Mouse (Mus musculus) hindbrain, embryonic 13.5 days (tissue): Measurements from ENCODE around the gene Kalrn. TPM values are rescaled to one million over a fixed set of nuclear protein-coding genes. Genes with fewer than 3 reads are reported as not detected.

Source experiments
- ATAC-seq: fragments of 200-750 bp; cut with Nextera tagmentation; 2 replicates; pipeline ENCODE4 v1.8.0; 2017; ENCODE audit warnings: moderate TSS enrichment; ENCODE audit not compliant: low FRiP score
- H3K27ac ChIP-seq: fragments of 300-500 bp; sonication (generic); 2 replicates; pipeline ENCODE4 v1.5.1; 2015; ENCODE audit warnings: inconsistent platforms, mild to moderate bottlenecking, moderate library complexity
- H3K27me3 ChIP-seq: fragments of 300-500 bp; sonication (generic); 2 replicates; pipeline ENCODE4 v1.6.1; 2015; ENCODE audit warnings: mild to moderate bottlenecking, inconsistent platforms
- H3K36me3 ChIP-seq: fragments of 300-500 bp; sonication (generic); 2 replicates; pipeline ENCODE4 v1.6.1; 2015; ENCODE audit warnings: mild to moderate bottlenecking, inconsistent platforms
- H3K4me1 ChIP-seq: fragments of 300-500 bp; sonication (generic); replicated peaks from 2 replicates; pipeline ENCODE4 v1.6.1; 2015; ENCODE audit warnings: inconsistent platforms
- H3K4me2 ChIP-seq: fragments of 300-500 bp; sonication (generic); 2 replicates; pipeline ENCODE4 v1.6.1; 2015; ENCODE audit warnings: inconsistent platforms, mild to moderate bottlenecking, moderate library complexity
- H3K4me3 ChIP-seq: fragments of 300-500 bp; sonication (generic); 2 replicates; pipeline ENCODE4 v1.5.1; 2015; ENCODE audit warnings: mild to moderate bottlenecking, inconsistent platforms
- H3K9ac ChIP-seq: fragments of 300-500 bp; sonication (generic); 2 replicates; pipeline ENCODE4 v1.6.1; 2015; ENCODE audit warnings: mild to moderate bottlenecking, inconsistent platforms
- H3K9me3 ChIP-seq: fragments of 300-500 bp; sonication (generic); 2 replicates; pipeline ENCODE4 v1.6.1; 2016; ENCODE audit warnings: inconsistent platforms
- WGBS: fragments of 180-500 bp; shearing (Covaris S2); methylation state at CpG from one replicate; pipeline ENCODE4 v1.1.7; 2015; 5-methylcytosine and 5-hydroxymethylcytosine counted together
- polyA plus RNA-seq: library from polyadenylated mRNA; unstranded; fragments of >200 nt; fragmentation: Nextera tagmentation; extraction: Ambion mirVana; gene quantifications from 2 replicates; pipeline ENCODE4 v1.2.1, GENCODE M21; 2015

Gene Kalrn
- polyA plus RNA-seq, 1 experiment from 2014 or later = 31.5 TPM

DNA sequence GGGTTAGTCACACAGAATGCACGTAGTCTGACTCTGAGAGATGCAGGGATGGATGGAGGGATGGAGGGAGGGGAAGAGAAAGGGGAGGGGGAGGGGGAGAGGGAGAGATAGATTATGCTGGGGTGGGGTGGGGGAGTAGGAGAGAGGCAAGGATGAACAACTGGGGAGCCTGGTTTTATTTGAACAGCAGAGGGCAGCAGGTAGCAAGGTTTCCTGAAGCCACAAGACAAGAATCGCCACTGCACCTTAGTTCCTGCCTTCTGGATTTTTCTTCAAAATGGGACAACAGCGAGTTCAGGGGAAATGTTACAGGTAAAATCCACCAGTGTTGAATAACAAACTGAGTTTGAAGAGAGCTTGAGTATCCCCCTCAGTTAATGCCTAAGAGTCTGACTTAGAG, 573.9 kb downstream of the Kalrn start:
- Histone ChIP-seq H3K36me3 (no peaks in the 10 kb centered on the region), H3K27me3 (no peaks in the 10 kb centered on the region), H3K4me2 (no peak overlapping the region), H3K4me3 (no peak overlapping the region), H3K4me1 (peaks cover 14% of the 10 kb centered on the region), H3K9ac (no peak overlapping the region), H3K27ac (no peak overlapping the region), H3K9me3 (no peaks in the 10 kb centered on the region)
- no peak for ATAC-seq
- 36% methylated on average over 3 of the region's 3 CpGs for WGBS

DNA sequence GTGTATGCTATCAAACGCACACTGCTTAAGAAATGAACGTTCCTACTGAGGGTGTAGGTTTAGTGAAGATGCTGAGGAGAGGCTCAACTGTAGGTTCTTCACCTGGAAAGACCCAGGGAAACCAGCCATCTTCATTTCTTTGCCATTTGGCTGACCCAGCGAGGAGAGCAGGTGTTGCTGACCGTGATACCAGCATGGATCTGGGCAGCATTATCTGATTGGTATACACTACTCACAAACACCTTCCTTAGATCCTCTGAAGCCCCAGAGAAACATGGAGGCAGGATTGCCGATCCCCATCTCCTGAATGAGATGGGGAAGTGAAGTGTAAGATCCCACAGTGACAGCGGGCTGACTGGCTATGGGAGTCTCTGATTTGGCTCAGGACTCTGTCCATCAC, 575.3 kb downstream of the Kalrn start:
- Histone ChIP-seq H3K4me3 (no peak overlapping the region), H3K27me3 (no peaks in the 10 kb centered on the region), H3K36me3 (no peaks in the 10 kb centered on the region), H3K9me3 (no peaks in the 10 kb centered on the region), H3K9ac (no peak overlapping the region), H3K27ac (no peak overlapping the region), H3K4me1 (peaks cover 4% of the 10 kb centered on the region), H3K4me2 (no peak overlapping the region)
- 86% methylated on average over 6 of the region's 6 CpGs for WGBS
- no peak for ATAC-seq

DNA sequence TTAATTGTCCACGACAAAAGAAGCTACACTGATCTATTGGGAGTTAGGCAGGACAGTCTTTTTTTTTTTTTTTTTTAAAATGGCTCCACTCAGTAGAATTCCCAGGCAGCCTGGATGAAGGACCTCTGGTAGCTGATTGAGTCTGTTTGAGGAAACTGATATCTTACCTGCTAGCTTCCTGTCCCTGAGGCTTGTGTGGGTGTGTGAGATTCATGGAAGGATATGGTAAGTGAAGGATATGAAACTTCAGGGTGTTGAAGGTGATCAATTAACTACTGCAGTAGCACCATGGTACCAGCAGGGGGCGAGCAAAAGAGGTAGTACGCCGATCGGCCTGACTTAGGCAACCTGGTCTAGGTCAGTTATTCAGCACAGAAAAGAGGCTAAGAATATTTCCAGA, 577.3 kb downstream of the Kalrn start:
- Histone ChIP-seq H3K9me3 (no peaks in the 10 kb centered on the region), H3K4me3 (no peak overlapping the region), H3K9ac (no peak overlapping the region), H3K4me1 (peaks cover 9% of the 10 kb centered on the region), H3K36me3 (no peaks in the 10 kb centered on the region), H3K27me3 (no peaks in the 10 kb centered on the region), H3K27ac (no peak overlapping the region), H3K4me2 (no peak overlapping the region)
- no peak for ATAC-seq
- 9% methylated on average over 5 of the region's 5 CpGs for WGBS

DNA sequence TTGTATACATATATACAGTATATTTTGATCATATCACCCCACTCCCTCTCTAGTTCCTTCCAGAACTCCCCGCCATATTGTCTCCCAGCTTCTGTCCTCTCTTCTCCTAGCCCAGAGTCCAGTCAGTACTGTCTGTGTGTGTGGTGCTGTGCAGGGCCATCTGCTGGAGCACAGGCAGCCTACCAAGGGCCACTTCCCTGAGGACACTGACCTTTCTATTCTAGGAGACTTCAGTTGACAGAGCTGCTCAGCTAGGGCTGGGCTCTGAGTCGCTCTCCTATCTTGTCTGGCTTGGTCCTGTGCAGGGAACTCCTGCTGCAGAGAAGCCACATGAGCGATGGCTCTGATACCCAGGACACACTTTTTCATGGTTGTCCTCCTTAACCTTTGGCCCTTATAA, 577.8 kb downstream of the Kalrn start:
- H3K9ac ChIP-seq = no peak overlapping the region
- no peaks in the 10 kb centered on the region; the same call in 1 of the 2 replicates for H3K36me3 ChIP-seq
- H3K27me3 ChIP-seq = no peaks in the 10 kb centered on the region
- no peak overlapping the region for H3K4me2 ChIP-seq
- H3K27ac ChIP-seq = no peak overlapping the region
- no peaks in the 10 kb centered on the region for H3K9me3 ChIP-seq
- no peak for ATAC-seq
- 84% methylated on average over 3 of the region's 3 CpGs for WGBS
- H3K4me3 ChIP-seq = no peak overlapping the region
- peaks cover 9% of the 10 kb centered on the region for H3K4me1 ChIP-seq

DNA sequence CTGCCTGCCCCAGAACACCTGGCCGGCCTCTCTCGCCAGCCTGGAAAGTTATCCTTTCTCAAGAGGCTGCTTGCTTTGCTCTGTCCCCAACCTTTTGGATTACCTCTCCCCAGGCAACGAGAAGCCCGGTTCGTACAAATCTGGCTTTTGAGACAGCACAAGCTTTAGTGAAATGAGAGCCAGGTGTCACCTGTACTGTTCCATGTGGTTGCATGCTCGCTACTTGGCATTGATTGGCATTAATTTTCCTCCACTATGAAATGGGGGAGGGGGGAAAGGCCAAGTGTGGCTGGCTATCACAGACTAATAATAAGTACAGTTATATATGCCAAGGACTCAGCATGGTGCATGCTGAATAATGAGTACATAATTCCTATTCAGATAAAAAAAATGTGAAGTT, 579.0 kb downstream of the Kalrn start:
- no peak overlapping the region for H3K9ac ChIP-seq
- 85% methylated on average over 6 of the region's 6 CpGs for WGBS
- no peak overlapping the region for H3K4me3 ChIP-seq
- H3K9me3 ChIP-seq = no peaks in the 10 kb centered on the region
- no peaks in the 10 kb centered on the region for H3K27me3 ChIP-seq
- H3K4me2 ChIP-seq = no peak overlapping the region
- H3K4me1 ChIP-seq = peaks cover 5% of the 10 kb centered on the region; the same call in 1 of the 2 replicates
- H3K27ac ChIP-seq = no peak overlapping the region
- peaks cover under 1% of the 10 kb centered on the region; the same call in 1 of the 2 replicates for H3K36me3 ChIP-seq
- ATAC-seq = no peak

DNA sequence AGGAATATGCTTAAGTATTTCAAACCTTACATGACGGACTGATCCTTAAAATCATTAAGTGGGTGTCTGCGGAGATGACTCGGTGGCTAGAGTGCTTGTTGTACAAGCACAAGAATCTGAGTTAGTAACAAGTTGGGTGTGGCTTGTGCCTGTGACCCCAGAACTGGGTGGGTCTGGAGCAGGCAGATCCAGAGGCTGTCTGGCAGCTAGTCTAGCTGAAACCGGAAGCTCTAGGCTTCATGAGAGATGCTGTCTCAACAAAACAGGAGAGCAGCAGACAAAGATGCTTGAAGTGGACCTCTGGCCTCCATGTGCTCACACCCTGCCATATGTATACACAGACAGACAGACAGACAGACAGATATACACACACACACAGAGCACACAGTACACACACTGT, 582.6 kb downstream of the Kalrn start:
- H3K4me1 ChIP-seq = peaks cover 5% of the 10 kb centered on the region; the same call in 1 of the 2 replicates
- H3K9ac ChIP-seq = no peak overlapping the region
- 89% methylated on average over 4 of the region's 4 CpGs for WGBS
- H3K27me3 ChIP-seq = no peaks in the 10 kb centered on the region
- ATAC-seq = no peak
- H3K9me3 ChIP-seq = no peaks in the 10 kb centered on the region
- no peak overlapping the region for H3K4me2 ChIP-seq
- H3K4me3 ChIP-seq = no peak overlapping the region
- peaks cover 34% of the 10 kb centered on the region for H3K36me3 ChIP-seq
- H3K27ac ChIP-seq = no peak overlapping the region

- no peaks in the 10 kb centered on the region for H3K9me3 ChIP-seq
- ATAC-seq = no peak
- H3K9ac ChIP-seq = no peak overlapping the region
- 97% methylated on average over 1 of the region's 1 CpGs for WGBS
- peaks cover 5% of the 10 kb centered on the region; the same call in 1 of the 2 replicates for H3K4me1 ChIP-seq
- H3K4me2 ChIP-seq = no peak overlapping the region
- no peak overlapping the region for H3K27ac ChIP-seq
- H3K36me3 ChIP-seq = peaks cover 40% of the 10 kb centered on the region
- H3K4me3 ChIP-seq = no peak overlapping the region
- H3K27me3 ChIP-seq = no peaks in the 10 kb centered on the region
These were observed 584.2 kb downstream of the Kalrn start for GRCm38 (mm10) chr16:33989106-33989505.

DNA sequence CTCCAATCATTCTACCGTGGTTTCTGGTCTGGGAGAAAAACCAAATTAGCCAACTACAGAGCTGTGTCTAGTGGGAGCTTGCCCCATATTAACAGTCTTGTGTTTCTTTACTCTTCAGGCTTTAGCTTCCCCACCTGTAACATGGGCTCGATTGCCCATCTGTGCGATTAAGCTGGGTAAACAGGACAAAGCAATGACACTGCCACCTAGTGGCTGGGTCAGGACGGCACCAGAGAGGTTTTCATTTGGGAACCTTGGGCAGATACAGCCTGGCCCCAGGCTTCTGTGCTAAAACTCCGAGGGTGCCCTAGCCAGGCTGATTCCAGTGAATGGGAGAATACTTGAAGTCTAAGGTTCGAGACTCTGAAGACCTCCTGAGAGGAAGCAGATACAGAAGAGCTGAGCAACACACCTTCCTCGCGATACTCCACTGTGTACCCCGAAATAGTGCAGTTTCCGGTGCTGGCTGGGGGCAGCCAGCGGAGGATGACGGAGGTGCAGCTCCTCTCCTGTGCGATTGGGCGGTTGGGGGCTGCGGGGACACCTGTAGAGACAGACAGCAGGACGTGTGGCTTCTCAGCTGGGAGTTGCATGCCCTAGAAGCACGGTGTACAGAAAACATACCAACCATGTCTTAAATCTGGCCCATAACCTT, 584.8 kb downstream of the Kalrn start:
- no peaks in the 10 kb centered on the region for H3K27me3 ChIP-seq
- 62% methylated on average over 17 of the region's 17 CpGs for WGBS
- no peak overlapping the region for H3K9ac ChIP-seq
- no peaks in the 10 kb centered on the region for H3K9me3 ChIP-seq
- ATAC-seq = no peak
- H3K36me3 ChIP-seq = peaks cover 44% of the 10 kb centered on the region
- peaks cover 5% of the 10 kb centered on the region; the same call in 1 of the 2 replicates for H3K4me1 ChIP-seq
- no peak overlapping the region for H3K4me3 ChIP-seq
- no peak overlapping the region for H3K4me2 ChIP-seq
- no peak overlapping the region for H3K27ac ChIP-seq

GRCm38 (mm10) chr16:33986993-33987392, 586.3 kb downstream of the Kalrn start:
- Histone ChIP-seq H3K27ac (no peak overlapping the region), H3K27me3 (no peaks in the 10 kb centered on the region), H3K9ac (no peak overlapping the region), H3K4me3 (no peak overlapping the region), H3K4me1 (no peaks in the 10 kb centered on the region), H3K36me3 (peaks cover 50% of the 10 kb centered on the region), H3K4me2 (no peak overlapping the region), H3K9me3 (no peaks in the 10 kb centered on the region)
- no peak for ATAC-seq
- 88% methylated on average over 7 of the region's 7 CpGs for WGBS

GRCm38 (mm10) chr16:33985372-33985771, 588.0 kb downstream of the Kalrn start:
- Histone ChIP-seq H3K9ac (no peak overlapping the region), H3K4me1 (no peaks in the 10 kb centered on the region), H3K27me3 (no peaks in the 10 kb centered on the region), H3K4me2 (no peak overlapping the region), H3K27ac (no peak overlapping the region), H3K9me3 (no peaks in the 10 kb centered on the region), H3K4me3 (no peak overlapping the region), H3K36me3 (peaks cover 55% of the 10 kb centered on the region)
- WGBS = 95% methylated on average over 6 of the region's 6 CpGs
- ATAC-seq = no peak

DNA sequence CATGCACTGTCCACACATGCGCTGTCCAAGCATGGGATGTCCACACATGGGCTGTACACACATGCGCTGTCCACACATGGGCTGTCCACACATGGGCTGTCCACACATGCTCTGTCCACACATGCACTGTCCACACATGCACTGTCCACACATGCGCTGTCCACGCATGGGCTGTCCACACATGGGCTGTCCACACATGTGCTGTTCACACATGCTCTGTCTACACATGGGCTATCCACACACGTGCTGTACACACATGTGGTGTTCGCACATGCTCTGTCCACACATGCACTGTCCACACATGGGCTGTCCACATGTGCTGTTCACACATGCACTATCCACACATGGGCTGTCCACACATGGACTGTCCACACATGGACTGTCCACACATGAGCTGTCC, 589.6 kb downstream of the Kalrn start:
- Histone ChIP-seq H3K4me1 (no peaks in the 10 kb centered on the region), H3K9me3 (no peaks in the 10 kb centered on the region), H3K27ac (no peak overlapping the region), H3K27me3 (no peaks in the 10 kb centered on the region), H3K4me3 (no peak overlapping the region), H3K4me2 (no peak overlapping the region), H3K36me3 (peaks cover 62% of the 10 kb centered on the region), H3K9ac (no peak overlapping the region)
- no peak for ATAC-seq
- WGBS = 98% methylated on average over 6 of the region's 6 CpGs

DNA sequence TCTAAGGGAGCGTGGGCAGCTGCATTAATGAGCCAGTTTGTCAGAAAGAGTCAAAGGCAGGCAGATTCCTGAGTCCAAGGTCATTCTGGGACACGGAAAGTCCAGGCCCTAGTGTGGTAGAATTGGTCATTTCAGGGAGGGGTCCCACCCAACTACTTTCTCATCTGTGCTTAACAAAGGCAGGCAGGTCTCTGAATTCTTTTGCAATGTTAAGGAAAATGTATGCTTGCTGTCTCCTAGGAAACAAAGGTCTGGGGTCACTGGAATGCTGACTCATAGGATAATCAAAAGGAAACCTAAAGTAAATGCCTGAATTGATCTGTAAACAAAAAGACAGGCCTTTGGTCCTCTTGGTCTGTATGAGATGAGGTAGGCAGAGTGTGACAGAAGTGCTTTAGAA, 593.5 kb downstream of the Kalrn start:
- Histone ChIP-seq H3K4me1 (no peaks in the 10 kb centered on the region), H3K9ac (no peak overlapping the region), H3K9me3 (no peaks in the 10 kb centered on the region), H3K27me3 (no peaks in the 10 kb centered on the region), H3K27ac (no peak overlapping the region), H3K4me3 (no peak overlapping the region), H3K4me2 (no peak overlapping the region), H3K36me3 (peaks cover 66% of the 10 kb centered on the region)
- 37% methylated on average over 2 of the region's 2 CpGs for WGBS
- no peak for ATAC-seq

DNA sequence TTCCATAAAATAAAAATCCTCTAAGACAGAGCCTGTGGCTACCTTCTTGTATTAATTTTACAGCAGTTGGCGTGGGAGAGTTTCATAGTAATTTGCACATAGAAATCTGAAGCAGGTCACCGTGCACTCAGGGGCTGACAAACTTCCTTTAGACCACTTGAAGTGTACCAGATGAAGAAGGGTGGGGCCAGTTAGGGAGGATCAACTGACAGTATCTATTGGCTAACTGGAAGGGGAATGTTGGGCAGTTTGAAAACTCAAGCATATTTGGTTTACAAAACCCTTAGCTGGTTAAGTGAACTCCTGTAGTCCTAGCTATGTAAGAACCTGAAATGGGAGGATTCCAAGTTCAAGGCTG, 606.1 kb downstream of the Kalrn start:
- Histone ChIP-seq H3K4me3 (peak overlapping the region; percentile 86), H3K9me3 (no peaks in the 10 kb centered on the region), H3K27ac (peak overlapping the region; percentile 62; the same call in 1 of the 2 replicates), H3K9ac (peak overlapping the region; percentile 86), H3K36me3 (peaks cover 13% of the 10 kb centered on the region), H3K27me3 (no peaks in the 10 kb centered on the region), H3K4me1 (peaks cover 14% of the 10 kb centered on the region), H3K4me2 (peak overlapping the region; percentile 87)
- ATAC-seq = peak; percentile 57
- WGBS = 70% methylated on average over 2 of the region's 2 CpGs
